Mouse (Mus musculus) layer of hippocampus, adult 2 months (tissue): ENCODE measurements at regions not wholly inside any gene's neighbourhood (a gene's known extent, or its start where the extent isn't known, plus 50 kb on each side); places are given as distances from the start of the nearest gene placed in this dataset.

Experiments used
- DNase-seq, 2 experiments: peaks; one replicate each; pipeline ENCODE4 v3.0.0; 2022; ENCODE audit warnings: low spot score in 2 of 2
- H3K27ac ChIP-seq: fragments of 200-600 bp; 2 replicates; pipeline ENCODE4 v1.8.1; 2022
- H3K4me3 ChIP-seq: fragments of 200-600 bp; 2 replicates; pipeline ENCODE4 v1.8.1; 2022; ENCODE audit warnings: mild to moderate bottlenecking
- CTCF ChIP-seq: fragments of 200-600 bp; conservative IDR thresholded peaks from 2 replicates; pipeline ENCODE4 v1.8.1; 2022; ENCODE audit warnings: antibody characterized with exemption, mild to moderate bottlenecking, moderate library complexity

DNA sequence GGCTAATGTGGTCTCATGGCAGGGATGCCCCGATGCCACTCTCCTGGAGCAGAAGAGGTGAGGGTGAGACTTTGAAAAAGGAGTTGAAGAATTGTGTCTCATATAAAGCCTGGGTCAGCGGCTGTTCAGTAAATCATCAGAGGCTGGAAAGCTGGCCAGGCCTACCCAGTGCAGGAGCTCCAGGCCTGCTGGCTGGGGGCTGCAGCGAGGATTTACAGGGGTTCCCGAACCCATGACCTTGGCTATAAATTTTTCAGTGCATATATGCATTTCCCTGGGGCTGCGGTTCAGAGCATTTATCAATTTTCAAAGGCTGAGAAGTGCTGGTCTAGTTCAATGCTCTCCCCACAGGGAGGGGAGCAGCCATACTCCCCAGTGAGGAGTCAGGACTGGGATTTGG is 70.9 kb upstream of the Aldh1b1 start:
- no peak for DNase-seq
- no peak overlapping the region for H3K4me3 ChIP-seq
- H3K27ac ChIP-seq: no peak overlapping the region
- no peak for TF ChIP-seq CTCF

- no peak overlapping the region for H3K4me3 ChIP-seq
- DNase-seq: no peak
- H3K27ac ChIP-seq: no peak overlapping the region
- TF ChIP-seq CTCF: no peak
Observed at GRCm38 (mm10) chr4:45727474-45727873, 71.3 kb upstream of the Aldh1b1 start.

GRCm38 (mm10) chr4:45726783-45727182 is 72.0 kb upstream of the Aldh1b1 start:
- H3K4me3 ChIP-seq: no peak overlapping the region
- no peak overlapping the region for H3K27ac ChIP-seq
- no peak for DNase-seq
- no peak for TF ChIP-seq CTCF

- no peak for DNase-seq
- H3K27ac ChIP-seq: no peak overlapping the region
- H3K4me3 ChIP-seq: no peak overlapping the region
- 0 out of 2 replicates have a peak, but pooled peaks have one; percentile 12 for TF ChIP-seq CTCF
Observed at GRCm38 (mm10) chr4:45725055-45725910, 73.5 kb upstream of the Aldh1b1 start.

DNA sequence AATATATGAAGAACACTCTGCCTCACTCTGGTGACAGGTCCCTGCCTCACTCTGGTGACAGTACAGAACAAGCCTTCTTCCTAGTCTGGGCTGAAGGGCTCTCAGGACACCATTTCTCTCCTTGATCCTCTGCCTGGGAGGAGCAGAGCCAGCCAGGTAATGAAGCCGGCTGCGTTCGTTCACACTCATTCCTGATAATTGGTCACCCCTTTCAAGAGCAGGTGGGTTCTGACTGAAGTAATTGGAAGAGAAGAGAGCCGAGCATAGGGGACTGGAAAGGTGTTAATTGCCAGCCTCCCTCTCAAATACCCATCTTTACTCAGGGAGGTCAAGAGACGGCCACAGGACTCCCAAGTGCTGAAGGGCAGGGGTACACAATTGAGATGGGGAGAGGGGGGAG is 78.5 kb upstream of the Aldh1b1 start:
- Histone ChIP-seq H3K4me3 (no peak overlapping the region), H3K27ac (no peak overlapping the region)
- no peak for DNase-seq
- no peak for TF ChIP-seq CTCF

DNA sequence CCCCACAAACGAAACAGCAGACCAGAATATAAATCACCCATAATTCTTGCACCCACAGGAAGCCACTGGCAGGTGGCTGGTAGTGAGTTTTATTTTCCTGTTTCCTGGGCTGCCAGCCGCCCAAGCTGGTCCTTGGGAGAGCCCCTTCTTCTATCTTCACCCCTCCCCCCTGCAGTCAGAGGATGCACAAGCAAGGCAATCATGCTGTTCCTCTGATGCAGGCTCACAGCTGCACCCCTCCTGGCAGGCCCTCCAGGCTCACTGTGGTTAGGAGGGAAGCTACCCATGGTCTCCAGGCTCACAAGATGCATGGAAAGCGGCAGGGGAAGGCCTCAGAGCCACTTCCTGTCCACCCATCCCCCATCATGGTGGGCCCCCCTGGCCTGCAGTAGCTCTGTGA is 79.3 kb upstream of the Aldh1b1 start:
- no peak overlapping the region for H3K27ac ChIP-seq
- TF ChIP-seq CTCF: no peak
- H3K4me3 ChIP-seq: no peak overlapping the region
- DNase-seq: no peak

GRCm38 (mm10) chr4:45715878-45716277 is 82.9 kb upstream of the Aldh1b1 start:
- Histone ChIP-seq H3K27ac (no peak overlapping the region), H3K4me3 (no peak overlapping the region)
- TF ChIP-seq CTCF: no peak
- no peak for DNase-seq

- Histone ChIP-seq H3K27ac (no peak overlapping the region), H3K4me3 (no peak overlapping the region)
- DNase-seq: no peak
- no peak for TF ChIP-seq CTCF
Observed at GRCm38 (mm10) chr4:45713837-45714508, 84.8 kb upstream of the Aldh1b1 start.

- TF ChIP-seq CTCF: no peak
- Histone ChIP-seq H3K4me3 (no peak overlapping the region), H3K27ac (no peak overlapping the region)
- DNase-seq: no peak
Observed at GRCm38 (mm10) chr4:45713046-45713706, 85.6 kb upstream of the Aldh1b1 start.

DNA sequence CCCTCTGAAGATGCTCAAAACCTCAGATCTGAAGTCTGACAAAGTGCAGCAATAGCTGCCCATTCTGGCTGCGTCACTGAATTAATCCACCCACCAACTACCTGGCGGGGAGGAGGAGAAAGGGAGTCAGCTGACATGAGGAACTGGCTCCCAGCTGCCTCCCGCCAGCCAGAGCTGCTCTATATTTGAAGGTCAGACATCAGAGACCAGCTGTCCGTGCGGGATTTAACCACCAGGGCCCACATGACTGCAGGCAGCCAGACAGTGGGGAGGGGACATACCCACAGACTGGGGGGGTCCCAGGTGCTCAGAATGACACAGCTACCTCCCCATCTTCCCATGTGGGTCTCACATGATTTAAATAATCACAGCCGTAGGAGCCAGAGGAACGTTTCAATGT is 94.8 kb upstream of the Aldh1b1 start:
- TF ChIP-seq CTCF: no peak
- DNase-seq: no peak

GRCm38 (mm10) chr4:45699601-45700000 is 99.2 kb upstream of the Aldh1b1 start:
- TF ChIP-seq CTCF: no peak
- DNase-seq: peak; percentile 55 to 59
- Histone ChIP-seq H3K27ac (no peak overlapping the region), H3K4me3 (no peak overlapping the region)

More for the DNA sequence above, 94.8 kb upstream of the Aldh1b1 start:
- Histone ChIP-seq H3K4me3 (no peak overlapping the region), H3K27ac (no peak overlapping the region)

GRCm38 (mm10) chr4:45695239-45695638 is 103.6 kb upstream of the Aldh1b1 start:
- H3K4me3 ChIP-seq: no peak overlapping the region
- DNase-seq: no peak
- TF ChIP-seq CTCF: no peak
- H3K27ac ChIP-seq: no peak overlapping the region

GRCm38 (mm10) chr4:45689991-45690916 is 108.6 kb upstream of the Aldh1b1 start:
- TF ChIP-seq CTCF: no peak
- DNase-seq: peak in 1 of 2 experiments; percentile 50
- peak overlapping the region; percentile 76 for H3K27ac ChIP-seq

More at GRCm38 (mm10) chr4:45689991-45690916, 108.6 kb upstream of the Aldh1b1 start:
- peak overlapping the region; percentile 9; the same call in 1 of the 2 replicates for H3K4me3 ChIP-seq
